Comparison of ENCODE assay signal across 25 mouse cellular contexts in genomic region chr9:85717336-85717735, GRCm38 (mm10).
"Had no signal": no experiment of that assay in that cellular context is flagged by ENCODE, and none has a peak within 500 bp of the region (broad histone marks: within the 10 kb centered on the region; RNA-seq: fewer than 3 reads in every experiment).

No protein-coding gene starts in this region.

- H3K4me1 ChIP-seq: heart, embryonic 13.5 days; heart, embryonic 15.5 days; hindbrain, embryonic 13.5 days; hindbrain, embryonic 15.5 days; kidney, embryonic 15.5 days; limb, embryonic 13.5 days; limb, embryonic 15.5 days had no signal

- H3K27ac ChIP-seq: heart, adult 2 months; heart, embryonic 13.5 days; heart, embryonic 15.5 days; hindbrain, embryonic 13.5 days; hindbrain, embryonic 15.5 days; hindbrain, postnatal 0 days; kidney, embryonic 15.5 days; kidney, postnatal 0 days; limb, embryonic 13.5 days; limb, embryonic 15.5 days had no signal

- H3K27me3 ChIP-seq: heart, embryonic 13.5 days; heart, embryonic 15.5 days; hindbrain, embryonic 13.5 days; hindbrain, embryonic 15.5 days; kidney, embryonic 15.5 days; limb, embryonic 13.5 days; limb, embryonic 15.5 days had no signal

- H3K9me3 ChIP-seq: heart, embryonic 13.5 days; heart, embryonic 15.5 days; hindbrain, embryonic 13.5 days; hindbrain, embryonic 15.5 days; kidney, embryonic 15.5 days; limb, embryonic 13.5 days; limb, embryonic 15.5 days had no signal

- DNase-seq: forebrain, postnatal 0 days; gastrocnemius, postnatal 14 days; gastrocnemius, postnatal 36 days; heart, adult 11 months; heart, adult 2 months; heart, postnatal 14 days; heart, postnatal 36 days; kidney, adult 11 months; kidney, adult 2 months; kidney, postnatal 14 days; kidney, postnatal 36 days; layer of hippocampus, adult 9-11 months; layer of hippocampus, postnatal 36 days; left cerebral cortex, postnatal 4 days had no signal

- ATAC-seq: forebrain, postnatal 0 days; hindbrain, postnatal 0 days; intestine, embryonic 16.5 days had no signal

- H3K4me3 ChIP-seq: heart, adult 2 months; heart, embryonic 13.5 days; heart, embryonic 15.5 days; hindbrain, embryonic 13.5 days; hindbrain, embryonic 15.5 days; kidney, embryonic 15.5 days; limb, embryonic 13.5 days; limb, embryonic 15.5 days had no signal

- H3K9ac ChIP-seq: forebrain, postnatal 0 days; heart, embryonic 13.5 days; heart, embryonic 15.5 days; hindbrain, embryonic 13.5 days; hindbrain, embryonic 15.5 days; kidney, embryonic 15.5 days; limb, embryonic 13.5 days; limb, embryonic 15.5 days had no signal

- H3K4me2 ChIP-seq: heart, embryonic 11.5 days; heart, embryonic 13.5 days; heart, embryonic 15.5 days; hindbrain, embryonic 13.5 days; hindbrain, embryonic 15.5 days; kidney, embryonic 15.5 days; limb, embryonic 13.5 days; limb, embryonic 15.5 days had no signal
